Mouse (Mus musculus) layer of hippocampus, postnatal 10 days (tissue): ENCODE measurements around the gene Vmn1r188. TPM values are rescaled to one million over a fixed set of nuclear protein-coding genes. Genes with fewer than 3 reads are reported as not detected.
A peak's percentile ranks its signal among the peaks of the same experiment; 100 is the strongest.
"Not testable (repeated sequence)": the region's sequence is repeated elsewhere in the genome, so short reads cannot be mapped to it uniquely, and the experiment has no call there.

Experiments
- DNase-seq, 2 experiments: peaks; one replicate each; pipeline ENCODE4 v3.0.0; 2021; ENCODE audit warnings: low spot score in 2 of 2
- microRNA-seq, 2 experiments: library from miRNA; unstranded; fragments of <30 nt; microRNA quantifications; one replicate each; pipeline ENCODE4 v1.2.0; 2021
- total RNA-seq, 2 experiments: library from RNA; stranded (reverse); gene quantifications; 2 replicates each; pipeline ENCODE4 v1.2.3; 2021

Vmn1r188 gene
- total RNA-seq, 2 experiments from 2014 or later = not detected

DNA sequence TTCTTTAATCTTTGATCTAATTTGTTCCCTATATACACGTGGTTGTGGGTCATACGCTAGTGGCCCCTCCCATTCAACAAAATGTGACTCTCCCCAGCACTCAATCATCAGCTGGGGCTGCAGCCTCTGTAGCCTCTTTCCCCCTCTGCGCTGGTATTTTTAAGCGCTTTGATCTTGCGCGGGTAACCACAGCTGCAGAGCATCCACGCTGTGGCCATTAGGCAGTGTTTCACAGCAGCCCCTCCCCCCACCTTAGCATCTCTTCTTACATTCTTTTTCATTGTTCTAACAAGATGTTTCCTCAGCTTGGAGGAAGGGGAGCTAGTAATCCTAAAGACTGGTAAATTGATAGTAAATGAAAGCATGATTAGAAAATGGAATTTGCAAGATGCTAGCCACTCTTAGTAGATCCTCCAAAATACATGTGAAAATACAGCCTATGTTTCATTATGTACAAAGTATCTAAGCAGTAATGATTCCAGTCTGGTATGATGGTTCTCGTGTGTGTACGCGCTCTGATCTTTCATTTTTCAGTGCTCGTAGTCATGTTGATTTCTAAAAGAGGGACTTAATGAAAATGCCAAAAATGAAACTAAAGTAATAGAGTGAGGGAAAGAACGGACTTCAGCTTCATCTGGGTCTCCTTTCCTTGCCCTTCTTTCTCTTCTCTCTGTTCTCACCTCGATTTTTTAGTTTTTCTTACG is 34.4 kb upstream of the Vmn1r188 start:
- peak; percentile 20 to 40 for DNase-seq

DNA sequence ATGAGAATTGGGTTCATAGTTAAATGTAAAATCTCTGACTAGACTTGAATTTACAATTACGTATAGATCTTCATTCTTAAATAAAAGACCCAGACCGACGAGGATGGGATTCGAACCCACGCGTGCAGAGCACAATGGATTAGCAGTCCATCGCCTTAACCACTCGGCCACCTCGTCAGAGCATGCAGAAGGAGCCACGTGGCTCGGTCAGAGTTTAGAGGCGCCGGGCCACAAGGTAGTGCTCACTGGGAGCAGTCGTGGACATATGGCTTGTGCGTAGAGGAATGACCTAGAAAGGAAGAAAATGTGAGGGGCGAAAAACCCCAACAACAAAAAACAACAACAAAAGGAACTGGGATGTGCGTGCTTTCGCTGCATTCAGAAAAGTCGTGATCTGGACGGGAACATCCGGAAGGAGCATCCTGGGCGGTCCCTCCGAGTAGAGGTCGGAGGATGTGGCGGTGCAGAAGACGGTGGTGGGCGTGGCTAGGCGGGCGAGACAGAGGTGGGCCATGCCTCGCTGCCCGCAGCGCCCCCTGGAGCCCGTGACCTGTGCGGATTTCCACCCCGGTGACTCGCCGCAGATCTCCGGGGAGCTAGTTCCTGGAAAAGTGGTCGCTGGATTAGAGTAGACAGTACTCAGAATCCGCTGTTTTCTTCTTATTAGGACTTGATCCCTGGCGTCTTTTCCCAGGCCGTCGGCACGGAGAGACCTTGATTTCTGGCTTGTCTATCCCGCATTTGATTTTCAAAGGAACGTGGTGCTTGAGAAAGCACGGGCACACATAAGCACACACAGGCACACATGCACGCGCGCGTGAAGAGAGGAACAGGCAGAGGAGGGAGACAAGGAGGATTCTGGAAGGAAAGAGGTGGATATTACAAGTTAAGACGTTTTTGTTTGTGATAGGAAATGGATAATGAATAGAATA is 33.4 kb upstream of the Vmn1r188 start:
- peak; percentile 86 to 91 for DNase-seq

DNA sequence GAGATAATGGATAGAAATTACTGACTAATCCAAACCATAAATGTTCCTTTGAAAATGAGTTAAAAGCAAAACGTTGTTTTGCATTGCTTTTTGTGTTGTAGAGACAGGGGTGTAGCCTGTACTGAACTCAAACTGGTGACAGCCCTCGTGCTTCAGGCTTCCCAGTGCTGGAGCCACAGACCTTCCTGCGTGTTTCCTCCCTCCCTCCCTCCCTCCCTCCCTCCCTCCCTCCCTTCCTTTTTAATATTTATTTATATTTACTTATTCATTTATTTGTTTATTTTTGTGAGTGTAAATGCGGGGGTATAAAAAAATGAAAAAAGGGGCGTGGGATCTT is 32.7 kb upstream of the Vmn1r188 start:
- DNase-seq = no peak

DNA sequence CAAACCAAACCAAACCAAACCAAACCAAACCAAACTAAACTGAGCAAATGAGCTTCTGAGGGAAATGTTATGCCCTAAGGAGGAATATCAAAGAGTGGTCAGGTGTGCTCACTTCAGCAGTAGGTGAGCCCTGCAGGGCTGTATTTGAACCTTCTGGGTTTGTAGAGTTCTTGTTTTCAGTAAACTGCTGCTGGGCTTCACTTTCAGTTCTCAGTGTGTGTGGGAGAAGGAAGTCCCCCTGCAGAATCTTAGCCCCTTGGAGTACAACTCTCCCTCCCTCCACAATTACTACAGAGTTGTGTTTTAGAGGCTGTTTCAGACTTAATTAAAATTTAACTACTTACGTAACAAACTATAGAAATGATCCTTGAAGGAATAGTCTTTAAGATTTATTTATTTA is 30.5 kb upstream of the Vmn1r188 start:
- no peak for DNase-seq

GRCm38 (mm10) chr13:22061422-22061821 is 22.8 kb upstream of the Vmn1r188 start:
- no peak for DNase-seq

GRCm38 (mm10) chr13:22063468-22063867 is 20.8 kb upstream of the Vmn1r188 start:
- DNase-seq = no peak

DNA sequence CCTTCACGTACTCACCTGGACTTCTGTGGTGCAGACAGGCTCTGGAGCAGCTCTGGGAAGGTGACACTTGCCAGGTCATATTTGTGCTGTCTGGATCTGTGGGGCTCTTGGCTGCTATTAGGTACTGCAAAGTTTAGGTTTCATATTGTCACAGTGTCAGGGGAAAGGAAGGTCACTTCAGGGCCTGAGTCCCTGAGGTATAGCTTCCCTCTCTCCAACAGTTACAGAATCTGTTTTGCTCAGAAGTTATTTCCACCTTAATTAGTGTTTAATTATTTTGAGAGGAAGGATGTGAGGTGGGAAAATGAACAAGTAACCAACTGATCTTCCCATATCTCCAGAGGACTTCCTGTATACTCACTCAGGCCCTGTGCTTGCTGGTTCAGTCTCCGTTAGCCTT is 21.5 kb downstream of the Vmn1r188 start, which contains the start of gene Vmn1r189:
TSS of gene Vmn1r189 (minus strand) at position 101 of the 400 bp plus-strand sequence.
- not testable (repeated sequence) for DNase-seq

- not testable (repeated sequence) for DNase-seq
Measured at GRCm38 (mm10) chr13:22136495-22137293, 52.5 kb downstream of the Vmn1r188 start.

Small RNAs within 50 kb of the gene (microRNA-seq; reads per million reads assigned to microRNA genes)
- 0 reads per million in 2 experiments for gene Gm26300
- 0 reads per million in 2 experiments for gene Gm44390
- gene Gm44486 = 0 reads per million in 2 experiments

Other genes with a start within 250 kb of the Vmn1r188 start
- gene Zfp184, start 139.3 kb upstream of the Vmn1r188 start, total RNA-seq = 1 to 10 TPM; 5.1 to 6.0 TPM
- gene Pom121l2, start 103.2 kb upstream of the Vmn1r188 start, total RNA-seq = under 1 TPM; 0.22 to 0.23 TPM
- not detected for gene Prss16, start 74.7 kb upstream of the Vmn1r188 start, total RNA-seq
- 10 to 100 TPM; 64.1 to 78.6 TPM for gene Hist1h2ah, start 48.9 kb upstream of the Vmn1r188 start, total RNA-seq
- gene Hist1h2bk, start 48.6 kb upstream of the Vmn1r188 start, total RNA-seq = 10 to 100 TPM; 73.9 to 80.0 TPM
- gene Hist1h4i, start 43.1 kb upstream of the Vmn1r188 start, total RNA-seq = 10 to 100 TPM; 51.2 to 53.7 TPM
- 10 to 100 TPM; 33.8 to 36.8 TPM for gene Hist1h2ag, start 41.5 kb upstream of the Vmn1r188 start, total RNA-seq
- gene Hist1h2bj, start 41.2 kb upstream of the Vmn1r188 start, total RNA-seq = 10 to 100 TPM; 29.4 to 36.1 TPM
- gene Vmn1r189, start 21.4 kb downstream of the Vmn1r188 start, total RNA-seq = not detected
- not detected for gene Vmn1r191, start 99.5 kb downstream of the Vmn1r188 start, total RNA-seq
- gene Vmn1r192, start 106.7 kb downstream of the Vmn1r188 start, total RNA-seq = not detected
- gene Vmn1r193, start 138.7 kb downstream of the Vmn1r188 start, total RNA-seq = not detected
- not detected for gene Vmn1r194, start 159.8 kb downstream of the Vmn1r188 start, total RNA-seq
- not detected for gene Vmn1r195, start 186.1 kb downstream of the Vmn1r188 start, total RNA-seq
- not detected for gene Vmn1r196, start 205.5 kb downstream of the Vmn1r188 start, total RNA-seq
- not detected for gene Vmn1r197, start 240.1 kb downstream of the Vmn1r188 start, total RNA-seq